Mouse (Mus musculus): Measurements from ENCODE around the gene Pax8.

Gene Pax8

GRCm38 (mm10) chr2:24475420-24475819, at the start of gene Pax8:
Pax8 (minus strand) TSS chr2:24475599.
- peak; percentile 92 to 93 for DNase-seq

GRCm38 (mm10) chr2:24521430-24522226, 46.2 kb upstream of the Pax8 start:
- DNase-seq, result peak; percentile 27 to 66

GRCm38 (mm10) chr2:24520576-24521272, 45.3 kb upstream of the Pax8 start:
- DNase-seq, result peak; percentile 79 to 87

GRCm38 (mm10) chr2:24516946-24517345, 41.5 kb upstream of the Pax8 start:
- no peak for DNase-seq

GRCm38 (mm10) chr2:24507359-24507758, 32.0 kb upstream of the Pax8 start:
- DNase-seq, result no peak

GRCm38 (mm10) chr2:24502963-24503471, 27.6 kb upstream of the Pax8 start:
- DNase-seq, result peak; percentile 60 to 71

GRCm38 (mm10) chr2:24500921-24501320, 25.5 kb upstream of the Pax8 start:
- no peak for DNase-seq

- peak in 1 of 2 experiments; percentile 44 for DNase-seq
Observed at GRCm38 (mm10) chr2:24490564-24490963, 15.2 kb upstream of the Pax8 start.

- no peak for DNase-seq
Observed at GRCm38 (mm10) chr2:24488660-24489059, 13.3 kb upstream of the Pax8 start.

- peak; percentile 87 to 88 for DNase-seq
Observed at GRCm38 (mm10) chr2:24487056-24487825, 11.8 kb upstream of the Pax8 start.

GRCm38 (mm10) chr2:24485398-24485797, 10.0 kb upstream of the Pax8 start:
- no peak for DNase-seq

- DNase-seq, result peak in 1 of 2 experiments; percentile 55
Observed at GRCm38 (mm10) chr2:24479906-24480305, 4.5 kb upstream of the Pax8 start.

GRCm38 (mm10) chr2:24479151-24479550, 3.8 kb upstream of the Pax8 start:
- DNase-seq, result peak; percentile 83 to 88

GRCm38 (mm10) chr2:24478611-24479010, 3.2 kb upstream of the Pax8 start:
- DNase-seq, result peak; percentile 41 to 67

GRCm38 (mm10) chr2:24474514-24475378, 653 bp downstream of the Pax8 start:
- DNase-seq, result peak in 1 of 2 experiments; percentile 41

- DNase-seq, result peak in 1 of 2 experiments; percentile 50
Observed at GRCm38 (mm10) chr2:24473641-24474511, 1.5 kb downstream of the Pax8 start.

GRCm38 (mm10) chr2:24472677-24473076, 2.7 kb downstream of the Pax8 start:
- peak in 1 of 2 experiments; percentile 60 for DNase-seq

GRCm38 (mm10) chr2:24472111-24472510, 3.3 kb downstream of the Pax8 start:
- no peak for DNase-seq

GRCm38 (mm10) chr2:24469102-24469501, 6.3 kb downstream of the Pax8 start:
- peak in 1 of 2 experiments; percentile 78 for DNase-seq

- DNase-seq, result no peak
Observed at GRCm38 (mm10) chr2:24468430-24468829, 7.0 kb downstream of the Pax8 start.

- DNase-seq, result no peak
Observed at GRCm38 (mm10) chr2:24467156-24467555, 8.2 kb downstream of the Pax8 start.
